In the genomic region with DNA sequence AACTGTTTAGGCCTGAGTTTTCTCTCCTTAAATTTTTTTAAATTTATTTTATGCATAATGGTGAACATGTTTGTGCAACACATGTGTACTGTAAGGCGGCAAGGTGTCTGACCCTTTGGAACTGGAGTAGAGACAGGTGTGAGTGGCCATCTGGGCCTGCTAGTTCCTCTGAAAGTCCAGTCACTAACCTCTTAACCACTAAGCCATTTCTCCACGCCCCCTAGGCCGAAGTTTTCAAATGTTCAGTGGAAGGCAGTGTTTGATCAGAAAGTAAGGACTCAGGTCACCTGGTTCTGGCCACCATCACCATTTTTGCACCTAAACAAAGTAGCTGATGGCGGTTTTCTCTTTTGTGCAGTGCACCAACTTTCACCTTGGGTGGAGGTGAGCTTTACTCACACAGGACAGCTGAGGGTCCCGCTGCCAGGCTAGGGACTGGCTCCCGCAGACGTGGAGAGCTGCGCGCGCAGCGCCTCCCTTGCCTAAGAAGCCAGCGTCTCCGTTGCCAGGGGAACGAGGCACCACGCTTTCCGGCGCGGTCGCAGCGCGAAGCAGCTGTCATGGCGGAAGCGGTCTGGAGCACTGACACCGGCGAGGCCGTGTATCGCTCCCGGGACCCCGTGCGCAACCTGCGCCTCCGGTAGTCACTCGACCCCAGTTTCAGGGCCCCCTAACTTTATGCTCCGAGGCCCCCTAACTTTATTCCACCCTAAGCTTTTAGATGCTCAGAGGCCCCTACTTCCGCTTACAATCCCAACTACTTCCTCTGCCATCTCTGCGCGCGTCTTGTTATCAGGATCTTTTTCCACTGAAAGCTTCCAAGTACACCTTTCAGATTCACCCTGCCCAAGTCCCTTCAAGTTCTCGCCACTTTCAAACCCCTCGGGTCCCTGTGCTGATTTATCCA, we compare ENCODE assay signal across 8 mouse cellular contexts. TPM values are rescaled to one million over a fixed set of nuclear protein-coding genes. Genes with fewer than 3 reads are reported as not detected.
DNase-seq lines count a peak whose midpoint lies in the region; ATAC-seq and TF ChIP-seq lines count a peak whose summit lies in the region.

A gene (plus strand): TSS at position 526 of the 907 bp plus-strand sequence.

- in situ Hi-C loops in CH12.LX (cut with MboI; ENCODE audit: low pct_ligation_motif_present, low pct_unique_long_range_greater_than_20kb, low sequenced_read_pairs) = no loop called here

- no peak for TF ChIP-seq CTCF in CH12.LX (conservative IDR thresholded peaks at IDR 0.05 in 1 of 2, IDR thresholded peaks at IDR 0.05 in 1 of 2; ENCODE audit: low read depth in 2 of 2, low read length in 2 of 2)
- no peak for TF ChIP-seq CTCF in heart, postnatal 0 days (IDR thresholded peaks at IDR 0.05; ENCODE audit: low read depth)
- no peak for TF ChIP-seq CTCF in testis, adult 2 months (IDR thresholded peaks at IDR 0.05; ENCODE audit: control insufficient read depth, insufficient read depth, insufficient replicate concordance, low read depth, low read length)

- H3K27me3 ChIP-seq in CH12.LX (replicated peaks) = no peaks in the 10 kb centered on the region
- no peaks in the 10 kb centered on the region for H3K27me3 ChIP-seq in forebrain, embryonic 12.5 days
- H3K27me3 ChIP-seq in heart, postnatal 0 days (ENCODE audit: control insufficient read depth, insufficient read depth, low read length) = no peaks in the 10 kb centered on the region
- H3K27me3 ChIP-seq in liver, embryonic 16.5 days (ENCODE audit: control insufficient read depth, insufficient read depth, low read depth, low read length) = no peaks in the 10 kb centered on the region
- H3K27me3 ChIP-seq in neural tube, embryonic 13.5 days = no peaks in the 10 kb centered on the region
- H3K27me3 ChIP-seq in testis, adult 2 months (ENCODE audit: control insufficient read depth, insufficient read depth, low read length) = no peaks in the 10 kb centered on the region

- peak within 1 kb of the TSS; percentile 69 to 72 (median 71) for H3K4me3 ChIP-seq in CH12.LX (replicated peaks in 1 of 3; ENCODE audit: low read depth in 2 of 3, low read length in 2 of 3, poor library complexity in 1 of 3)
- H3K4me3 ChIP-seq in forebrain, embryonic 12.5 days (replicated peaks) = peak within 1 kb of the TSS; percentile 52
- peak within 1 kb of the TSS; percentile 70 for H3K4me3 ChIP-seq in heart, postnatal 0 days (ENCODE audit: low read depth, low read length)
- H3K4me3 ChIP-seq in liver, embryonic 16.5 days (ENCODE audit: low read depth, low read length) = peak within 1 kb of the TSS; percentile 68
- peak within 1 kb of the TSS; percentile 59 for H3K4me3 ChIP-seq in neural tube, embryonic 13.5 days
- peak within 1 kb of the TSS; percentile 93 for H3K4me3 ChIP-seq in testis, adult 2 months (ENCODE audit: control insufficient read depth, low read depth, low read length)

- H3K9me3 ChIP-seq in CH12.LX (replicated peaks; ENCODE audit: low read length) = no peaks in the 10 kb centered on the region
- H3K9me3 ChIP-seq in forebrain, embryonic 12.5 days = no peaks in the 10 kb centered on the region
- no peaks in the 10 kb centered on the region for H3K9me3 ChIP-seq in heart, postnatal 0 days (replicated peaks; ENCODE audit: control insufficient read depth, low read length)
- no peaks in the 10 kb centered on the region for H3K9me3 ChIP-seq in liver, embryonic 16.5 days (replicated peaks; ENCODE audit: control insufficient read depth, low read length)
- H3K9me3 ChIP-seq in neural tube, embryonic 13.5 days = no peaks in the 10 kb centered on the region

- peak within 1 kb of the TSS; percentile 70 for H3K4me2 ChIP-seq in CH12.LX (ENCODE audit: insufficient read depth, low read depth, poor library complexity, severe bottlenecking)
- H3K4me2 ChIP-seq in forebrain, embryonic 12.5 days = peak within 1 kb of the TSS; percentile 80
- H3K4me2 ChIP-seq in heart, postnatal 0 days (ENCODE audit: low read depth, low read length) = peak within 1 kb of the TSS; percentile 91
- peak within 1 kb of the TSS; percentile 76 for H3K4me2 ChIP-seq in liver, embryonic 16.5 days (ENCODE audit: low read depth, low read length)
- peak within 1 kb of the TSS; percentile 80 for H3K4me2 ChIP-seq in neural tube, embryonic 13.5 days

- H3K9ac ChIP-seq in CH12.LX (ENCODE audit: insufficient read depth, low read depth) = peak within 1 kb of the TSS; percentile 95
- peak within 1 kb of the TSS; percentile 63 for H3K9ac ChIP-seq in forebrain, embryonic 12.5 days
- H3K9ac ChIP-seq in heart, postnatal 0 days (replicated peaks; ENCODE audit: low read depth, low read length) = peak within 1 kb of the TSS; percentile 51
- H3K9ac ChIP-seq in liver, embryonic 16.5 days (ENCODE audit: low read depth, low read length) = peak within 1 kb of the TSS; percentile 47; the same call in 1 of the 2 replicates
- H3K9ac ChIP-seq in neural tube, embryonic 13.5 days = peak within 1 kb of the TSS; percentile 76

- peak; percentile 97 for DNase-seq in CH12.LX (ENCODE audit: extremely low read depth)
- peak; percentile 83 for DNase-seq in c-Kit-positive CD71-positive TER-119-negative erythroid progenitor cells, embryonic 14.5 days (ENCODE audit: low read depth)
- DNase-seq in heart, postnatal 0 days (ENCODE audit: low spot score) = peak; percentile 93
- peak; percentile 96 to 97 for DNase-seq in kidney, postnatal 4 days

- peak; percentile 82 for TF ChIP-seq POLR2A in CH12.LX (IDR thresholded peaks at IDR 0.05; ENCODE audit: low read depth, low read length)
- TF ChIP-seq POLR2A in testis, adult 2 months (IDR thresholded peaks at IDR 0.05; ENCODE audit: control insufficient read depth, low read depth, low read length) = peak; percentile 88

- peak; percentile 96 for ATAC-seq in forebrain, embryonic 12.5 days (ENCODE audit: low FRiP score)
- peak; percentile 93 for ATAC-seq in heart, postnatal 0 days (ENCODE audit: insufficient read depth, low read depth)
- ATAC-seq in liver, embryonic 16.5 days (ENCODE audit: low read depth) = peak; percentile 81
- peak; percentile 96 for ATAC-seq in neural tube, embryonic 13.5 days (ENCODE audit: low read depth)

- TF ChIP-seq RAD21 in CH12.LX (IDR thresholded peaks at IDR 0.05; ENCODE audit: low read depth, low read length) = no peak

- dilution Hi-C loops in CH12.LX (cut with MboI; ENCODE audit: extremely low pct_ligation_motif_present, extremely low pct_unique_long_range_greater_than_20kb, low sequenced_read_pairs) = no loop called here

- peaks cover 24 to 34% of the 10 kb centered on the region in 2 experiments for H3K36me3 ChIP-seq in CH12.LX (replicated peaks in 1 of 2; ENCODE audit: control insufficient read depth in 1 of 2, insufficient read depth in 1 of 2, low read length in 1 of 2)
- H3K36me3 ChIP-seq in forebrain, embryonic 12.5 days (replicated peaks) = peaks cover 15% of the 10 kb centered on the region
- peaks cover 14% of the 10 kb centered on the region for H3K36me3 ChIP-seq in heart, postnatal 0 days (replicated peaks; ENCODE audit: control insufficient read depth, insufficient read depth, low read length)
- no peaks in the 10 kb centered on the region; the same call in 1 of the 2 replicates for H3K36me3 ChIP-seq in liver, embryonic 16.5 days (ENCODE audit: control insufficient read depth, insufficient read depth)
- H3K36me3 ChIP-seq in neural tube, embryonic 13.5 days = peaks cover 14% of the 10 kb centered on the region
- H3K36me3 ChIP-seq in testis, adult 2 months (ENCODE audit: control insufficient read depth, insufficient read depth, low read length) = peaks cover 5% of the 10 kb centered on the region

- peak within 1 kb of the TSS; percentile 73 for H3K27ac ChIP-seq in CH12.LX (ENCODE audit: insufficient read depth, low read depth)
- H3K27ac ChIP-seq in forebrain, embryonic 12.5 days = peak within 1 kb of the TSS; percentile 73
- peak within 1 kb of the TSS; percentile 56 for H3K27ac ChIP-seq in heart, postnatal 0 days (ENCODE audit: low read depth)
- no peak within 1 kb of the TSS for H3K27ac ChIP-seq in liver, embryonic 16.5 days (ENCODE audit: low read length)
- H3K27ac ChIP-seq in neural tube, embryonic 13.5 days (replicated peaks) = peak within 1 kb of the TSS; percentile 80
- H3K27ac ChIP-seq in testis, adult 2 months (ENCODE audit: control insufficient read depth, insufficient read depth, low read depth, low read length) = peak within 1 kb of the TSS; percentile 55

- 4% methylated on average over 40 of the region's 40 CpGs for WGBS in forebrain, embryonic 12.5 days
- WGBS in heart, postnatal 0 days = 4% methylated on average over 40 of the region's 40 CpGs
- 3% methylated on average over 40 of the region's 40 CpGs for WGBS in liver, embryonic 16.5 days (ENCODE audit: insufficient replicate concordance)
- 5% methylated on average over 38 of the region's 40 CpGs for WGBS in neural tube, embryonic 13.5 days

- no peaks in the 10 kb centered on the region for H3K79me2 ChIP-seq in CH12.LX (replicated peaks; ENCODE audit: control insufficient read depth, extremely low read depth, insufficient read depth, poor library complexity, severe bottlenecking)

- H3K4me1 ChIP-seq in CH12.LX (ENCODE audit: control insufficient read depth in 1 of 2, insufficient read depth in 2 of 2) = peaks cover 4 to 25% of the 10 kb centered on the region in 2 experiments; a peak in 3 of 4 replicates
- H3K4me1 ChIP-seq in forebrain, embryonic 12.5 days = peaks cover 13% of the 10 kb centered on the region
- peaks cover 6% of the 10 kb centered on the region for H3K4me1 ChIP-seq in heart, postnatal 0 days (ENCODE audit: control insufficient read depth, insufficient read depth)
- peaks cover 4% of the 10 kb centered on the region for H3K4me1 ChIP-seq in liver, embryonic 16.5 days (ENCODE audit: control insufficient read depth, low read depth, low read length)
- peaks cover 11% of the 10 kb centered on the region for H3K4me1 ChIP-seq in neural tube, embryonic 13.5 days (replicated peaks)
- H3K4me1 ChIP-seq in testis, adult 2 months (ENCODE audit: control insufficient read depth, insufficient read depth, low read length) = peaks cover 4% of the 10 kb centered on the region

- peak; percentile 19; the same call in 1 of the 2 replicates for TF ChIP-seq EP300 in CH12.LX (IDR thresholded peaks at IDR 0.05; ENCODE audit: low read length)
- no peak for TF ChIP-seq EP300 in heart, postnatal 0 days (IDR thresholded peaks at IDR 0.05; ENCODE audit: low read depth)

TF ChIP-seq in CH12.LX, 34 proteins besides CTCF, POLR2A, EP300 and RAD21 (continues in another document):
- TF ChIP-seq IRF4 (IDR thresholded peaks at IDR 0.05; ENCODE audit: low read depth, low read length) (peak; percentile 5; the same call in 1 of the 2 replicates), BHLHE40 (IDR thresholded peaks at IDR 0.05; ENCODE audit: low read depth, low read length) (no peak)

RNA-seq across cellular contexts. Expression of the gene that starts here (rescaled TPM):
- total RNA-seq in CH12.LX (2012; rRNA removed) = 17.9 and 24.4 TPM in 2 replicates
- total RNA-seq in CH12.LX (2014; rRNA removed) = 16.9 and 20.4 TPM in 2 replicates
- 26.3 and 27.7 TPM in 2 replicates for polyA plus RNA-seq in CH12.LX (2012; ENCODE audit: insufficient read length, low read depth)
- polyA plus RNA-seq in forebrain, embryonic 12.5 days (2016; fragmentation: Nextera tagmentation; extraction: Ambion mirVana) = 16.0 and 19.6 TPM in 2 replicates
- total RNA-seq in heart, postnatal 0 days (2014; rRNA removed; ENCODE audit: low replicate concordance) = 4.4 and 4.8 TPM in 2 replicates
- polyA plus RNA-seq in heart, postnatal 0 days (2015; fragmentation: Nextera tagmentation; extraction: Ambion mirVana) = 4.5 and 6.0 TPM in 2 replicates
- 1.2 and 1.6 TPM in 2 replicates for polyA plus RNA-seq in liver, embryonic 16.5 days (2015; fragmentation: Nextera tagmentation; extraction: Ambion mirVana)
- polyA plus RNA-seq in neural tube, embryonic 13.5 days (2015; fragmentation: Nextera tagmentation; extraction: Ambion mirVana) = 12.7 and 15.0 TPM in 2 replicates
- polyA plus RNA-seq in testis, adult 2 months (2012; rRNA removed) = 19.0 and 20.6 TPM in 2 replicates
